8 mouse cellular contexts compared by ENCODE assay signal in the genomic region with DNA sequence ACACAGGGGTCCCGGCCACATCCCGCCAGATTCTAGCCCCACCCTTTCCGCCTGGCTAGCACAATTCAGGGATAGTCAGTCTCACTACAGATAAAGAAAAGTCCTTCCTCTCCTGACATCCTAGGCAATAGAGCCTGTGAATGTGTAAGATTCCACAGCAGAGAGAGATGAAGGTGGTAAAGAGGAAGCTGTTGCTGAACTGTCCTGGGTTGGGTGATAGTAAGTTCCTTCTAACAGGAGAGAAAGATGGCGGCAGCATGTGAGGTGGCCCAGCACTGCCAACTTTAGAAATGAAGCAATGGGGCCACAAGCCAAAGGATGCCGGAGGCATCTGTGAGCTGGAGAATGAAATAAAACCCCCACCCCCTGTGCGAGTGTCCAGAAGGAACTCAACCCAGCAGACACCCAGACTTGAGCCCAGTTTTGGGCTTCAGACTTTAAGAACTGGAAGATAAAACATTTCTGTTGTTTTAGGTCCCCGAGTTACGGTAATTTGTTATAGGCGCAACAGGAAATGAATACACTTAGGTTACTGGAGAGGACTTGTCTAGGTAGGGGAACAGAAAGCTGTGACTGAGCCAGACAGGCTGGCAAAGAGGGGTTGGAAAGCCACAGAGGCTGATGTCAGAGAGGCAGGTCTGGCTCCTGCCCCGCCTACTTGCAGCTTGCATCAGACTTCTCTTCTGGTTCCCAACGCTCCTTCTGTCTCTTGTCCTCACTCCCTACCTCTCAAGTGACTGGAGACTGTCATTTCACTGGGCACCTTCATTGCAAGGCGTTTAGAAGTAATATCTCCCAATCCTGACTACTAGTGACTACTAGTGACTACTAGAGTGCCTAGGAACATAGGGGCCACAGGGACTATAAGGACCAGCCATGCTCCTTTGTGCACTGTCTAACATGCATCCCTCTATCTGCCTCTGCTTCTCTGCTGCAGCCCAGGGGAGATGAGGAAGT.
"Had no signal": no experiment of that assay in that cellular context is flagged by ENCODE, and none has a peak within 500 bp of the region (broad histone marks: within the 10 kb centered on the region; RNA-seq: fewer than 3 reads in every experiment).

No protein-coding gene starts in this region.

- H3K9ac ChIP-seq: limb, embryonic 15.5 days; liver, embryonic 12.5 days; lung, embryonic 14.5 days; midbrain, embryonic 12.5 days had no signal

- H3K4me3 ChIP-seq: left cerebral cortex, adult 2 months; limb, embryonic 15.5 days; liver, embryonic 12.5 days; megakaryocyte, embryonic 14.5 days; midbrain, embryonic 12.5 days had no signal

- ATAC-seq: liver, embryonic 12.5 days had no signal

- H3K9me3 ChIP-seq: limb, embryonic 15.5 days; liver, embryonic 12.5 days; megakaryocyte, embryonic 14.5 days; midbrain, embryonic 12.5 days had no signal

- H3K4me1 ChIP-seq: liver, embryonic 12.5 days; megakaryocyte, embryonic 14.5 days had no signal

- H3K4me2 ChIP-seq: limb, embryonic 15.5 days; liver, embryonic 12.5 days; lung, embryonic 14.5 days; midbrain, embryonic 12.5 days had no signal

- H3K36me3 ChIP-seq: limb, embryonic 15.5 days; liver, embryonic 12.5 days; midbrain, embryonic 12.5 days had no signal

- H3K27ac ChIP-seq: left cerebral cortex, adult 2 months; limb, embryonic 15.5 days; liver, embryonic 12.5 days; macrophage; midbrain, embryonic 12.5 days; stomach, postnatal 0 days had no signal
